Mouse (Mus musculus): Measurements from ENCODE around the gene Mark1. TPM values are rescaled to one million over a fixed set of nuclear protein-coding genes. Genes with fewer than 3 reads are reported as not detected.

Gene Mark1
- total and polyA plus RNA-seq, 2 experiments from 2014 or later = 14.3 to 78.2 TPM

DNA sequence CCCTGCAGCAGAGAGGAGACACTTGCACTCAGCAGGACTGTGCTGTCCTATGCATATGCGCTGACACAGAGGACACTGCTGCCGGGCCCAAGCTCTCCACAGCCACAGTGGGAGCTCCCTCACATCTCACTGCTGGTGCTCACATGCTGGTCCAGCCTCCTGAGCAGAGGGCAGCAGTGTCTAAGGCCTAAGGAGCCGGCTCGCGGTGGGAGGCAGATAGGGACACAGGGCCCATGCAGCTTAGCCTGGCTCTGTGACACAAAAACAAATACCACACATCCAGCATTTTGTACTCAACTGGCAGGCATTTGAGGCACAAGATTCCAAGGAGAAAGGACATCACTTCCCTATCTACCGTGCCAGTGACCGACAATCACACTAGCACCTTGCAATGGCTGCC is 96.5 kb downstream of the Mark1 start:
- Histone ChIP-seq H3K9ac (no peak overlapping the region), H3K27me3 (ENCODE audit: insufficient read depth, low read length) (no peaks in the 10 kb centered on the region), H3K36me3 (ENCODE audit: insufficient read depth) (peaks cover 58% of the 10 kb centered on the region), H3K27ac (ENCODE audit: low read depth, low read length) (no peak overlapping the region), H3K9me3 (ENCODE audit: low read length) (no peaks in the 10 kb centered on the region), H3K4me2 (ENCODE audit: low read depth) (no peak overlapping the region), H3K4me1 (ENCODE audit: insufficient read depth) (peaks cover 8% of the 10 kb centered on the region; the same call in 1 of the 2 replicates), H3K4me3 (ENCODE audit: low read depth, low read length) (no peak overlapping the region)
- DNase-seq (no peak), ATAC-seq (no peak)
- WGBS = 73% methylated on average over 7 of the region's 7 CpGs
- no peak for TF ChIP-seq CTCF (IDR thresholded peaks at IDR 0.05; ENCODE audit: low read depth)

DNA sequence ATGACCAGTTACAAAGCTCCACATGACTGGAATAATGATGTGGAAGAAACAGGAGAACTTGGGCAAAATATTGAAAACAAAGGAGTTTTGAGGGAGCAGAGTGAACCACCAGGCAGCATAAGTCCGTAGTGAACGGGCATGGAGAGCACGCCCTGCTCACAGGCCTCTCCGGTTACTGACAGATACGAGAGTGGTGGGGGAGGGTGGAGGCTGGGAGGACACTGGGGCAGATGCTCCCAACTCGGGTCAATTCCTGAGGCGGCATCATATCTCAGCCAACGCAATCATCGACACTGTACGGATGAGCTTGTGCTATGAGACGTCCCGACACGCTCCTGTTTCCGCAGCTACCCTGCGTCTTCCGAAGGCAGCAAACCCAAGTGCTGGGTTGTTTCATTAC is 102.0 kb downstream of the Mark1 start:
- ATAC-seq (no peak), DNase-seq (no peak)
- Histone ChIP-seq H3K27ac (ENCODE audit: low read depth, low read length) (no peak overlapping the region), H3K27me3 (ENCODE audit: insufficient read depth, low read length) (no peaks in the 10 kb centered on the region), H3K4me2 (ENCODE audit: low read depth) (no peak overlapping the region), H3K9me3 (ENCODE audit: low read length) (no peaks in the 10 kb centered on the region), H3K4me3 (ENCODE audit: low read depth, low read length) (no peak overlapping the region), H3K9ac (no peak overlapping the region), H3K4me1 (ENCODE audit: insufficient read depth) (no peaks in the 10 kb centered on the region), H3K36me3 (ENCODE audit: insufficient read depth) (peaks cover 33% of the 10 kb centered on the region)
- WGBS = 82% methylated on average over 16 of the region's 16 CpGs
- no peak for TF ChIP-seq CTCF (IDR thresholded peaks at IDR 0.05; ENCODE audit: low read depth)

DNA sequence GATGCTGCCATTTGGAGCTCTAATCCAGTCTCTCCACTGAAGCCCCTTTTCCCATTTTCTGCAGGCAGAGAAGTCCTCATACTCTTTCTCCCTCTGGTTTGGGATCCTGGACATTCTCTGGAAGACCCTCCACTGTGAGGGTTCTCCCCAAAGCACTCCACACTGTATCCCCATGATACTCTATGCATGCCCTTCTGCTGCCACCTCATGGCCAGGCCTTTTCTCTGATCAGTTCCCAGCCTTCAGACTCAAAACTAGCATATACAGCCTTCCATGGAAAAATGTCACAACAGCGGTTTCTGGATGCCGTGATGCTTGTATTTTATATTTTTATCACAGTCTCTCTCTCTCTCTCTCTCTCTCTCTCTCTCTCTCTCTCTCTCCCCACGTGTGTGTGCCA is 107.4 kb downstream of the Mark1 start:
- Histone ChIP-seq H3K36me3 (ENCODE audit: insufficient read depth) (peaks cover 4% of the 10 kb centered on the region; the same call in 1 of the 2 replicates), H3K4me1 (ENCODE audit: insufficient read depth) (no peaks in the 10 kb centered on the region), H3K9ac (no peak overlapping the region), H3K9me3 (ENCODE audit: low read length) (no peaks in the 10 kb centered on the region), H3K27me3 (ENCODE audit: insufficient read depth, low read length) (no peaks in the 10 kb centered on the region), H3K27ac (ENCODE audit: low read depth, low read length) (no peak overlapping the region), H3K4me3 (ENCODE audit: low read depth, low read length) (no peak overlapping the region), H3K4me2 (ENCODE audit: low read depth) (no peak overlapping the region)
- DNase-seq (no peak), ATAC-seq (peak; percentile 55)
- peak; percentile 51 for TF ChIP-seq CTCF (IDR thresholded peaks at IDR 0.05; ENCODE audit: low read depth)
- WGBS = 72% methylated on average over 3 of the region's 3 CpGs

DNA sequence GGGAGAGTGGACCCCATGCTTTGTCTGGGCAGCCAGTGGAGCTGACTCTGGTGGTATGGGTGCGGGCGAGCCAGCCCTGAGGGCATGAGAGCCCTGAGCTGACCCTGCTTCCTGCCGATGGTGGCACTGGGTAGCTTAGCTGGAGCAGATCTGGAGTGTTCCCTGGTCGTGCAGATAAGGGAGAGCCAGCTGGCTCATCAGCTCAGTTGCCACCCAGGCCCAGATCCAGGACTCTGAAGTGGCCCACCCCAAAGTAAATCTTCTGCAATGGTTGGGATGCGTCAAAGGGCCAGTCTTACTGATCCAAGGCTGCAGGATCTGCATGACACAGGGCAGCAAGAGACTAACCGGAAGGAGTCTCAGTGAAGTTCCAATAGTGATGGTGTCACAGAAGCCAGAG is 109.9 kb downstream of the Mark1 start:
- H3K9ac ChIP-seq = no peak overlapping the region
- H3K4me3 ChIP-seq (ENCODE audit: low read depth, low read length) = no peak overlapping the region
- H3K27me3 ChIP-seq (ENCODE audit: insufficient read depth, low read length) = no peaks in the 10 kb centered on the region
- TF ChIP-seq CTCF (IDR thresholded peaks at IDR 0.05; ENCODE audit: low read depth) = no peak
- H3K9me3 ChIP-seq (ENCODE audit: low read length) = no peaks in the 10 kb centered on the region
- H3K4me2 ChIP-seq (ENCODE audit: low read depth) = no peak overlapping the region
- H3K27ac ChIP-seq (ENCODE audit: low read depth, low read length) = no peak overlapping the region
- DNase-seq = no peak
- no peaks in the 10 kb centered on the region for H3K36me3 ChIP-seq (ENCODE audit: insufficient read depth)
- ATAC-seq = no peak
- 88% methylated on average over 6 of the region's 6 CpGs for WGBS
- H3K4me1 ChIP-seq (ENCODE audit: insufficient read depth) = no peaks in the 10 kb centered on the region

DNA sequence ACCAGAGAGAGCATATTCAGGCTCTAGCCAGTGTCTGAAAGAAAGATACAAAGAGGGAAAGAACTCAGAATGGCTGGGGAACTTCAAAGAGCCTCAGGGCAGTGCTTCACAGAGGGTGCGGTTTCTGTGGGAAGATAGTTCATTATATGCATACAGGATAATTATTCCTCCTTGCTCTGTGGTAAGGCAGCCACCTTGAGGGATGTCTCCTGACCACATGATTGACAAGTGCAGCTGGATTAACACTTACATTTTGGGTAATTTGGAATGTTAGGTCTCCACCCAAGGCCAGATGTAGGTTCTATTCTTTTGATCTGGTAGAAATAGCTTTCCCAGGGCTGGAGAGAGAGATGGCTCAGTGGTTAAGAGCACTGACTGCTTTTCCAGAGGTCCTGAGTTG is 113.2 kb downstream of the Mark1 start:
- WGBS = 56% methylated on average over 1 of the region's 1 CpGs
- Histone ChIP-seq H3K9ac (no peak overlapping the region), H3K9me3 (ENCODE audit: low read length) (no peaks in the 10 kb centered on the region), H3K4me1 (ENCODE audit: insufficient read depth) (0 out of 2 replicates have a peak, but pooled peaks cover 4% of the 10 kb centered on the region), H3K36me3 (ENCODE audit: insufficient read depth) (no peaks in the 10 kb centered on the region), H3K27me3 (ENCODE audit: insufficient read depth, low read length) (peaks cover 21% of the 10 kb centered on the region), H3K4me2 (ENCODE audit: low read depth) (no peak overlapping the region), H3K4me3 (ENCODE audit: low read depth, low read length) (no peak overlapping the region), H3K27ac (ENCODE audit: low read depth, low read length) (no peak overlapping the region)
- no peak for TF ChIP-seq CTCF (IDR thresholded peaks at IDR 0.05; ENCODE audit: low read depth)
- no peak for ATAC-seq
- DNase-seq = no peak

DNA sequence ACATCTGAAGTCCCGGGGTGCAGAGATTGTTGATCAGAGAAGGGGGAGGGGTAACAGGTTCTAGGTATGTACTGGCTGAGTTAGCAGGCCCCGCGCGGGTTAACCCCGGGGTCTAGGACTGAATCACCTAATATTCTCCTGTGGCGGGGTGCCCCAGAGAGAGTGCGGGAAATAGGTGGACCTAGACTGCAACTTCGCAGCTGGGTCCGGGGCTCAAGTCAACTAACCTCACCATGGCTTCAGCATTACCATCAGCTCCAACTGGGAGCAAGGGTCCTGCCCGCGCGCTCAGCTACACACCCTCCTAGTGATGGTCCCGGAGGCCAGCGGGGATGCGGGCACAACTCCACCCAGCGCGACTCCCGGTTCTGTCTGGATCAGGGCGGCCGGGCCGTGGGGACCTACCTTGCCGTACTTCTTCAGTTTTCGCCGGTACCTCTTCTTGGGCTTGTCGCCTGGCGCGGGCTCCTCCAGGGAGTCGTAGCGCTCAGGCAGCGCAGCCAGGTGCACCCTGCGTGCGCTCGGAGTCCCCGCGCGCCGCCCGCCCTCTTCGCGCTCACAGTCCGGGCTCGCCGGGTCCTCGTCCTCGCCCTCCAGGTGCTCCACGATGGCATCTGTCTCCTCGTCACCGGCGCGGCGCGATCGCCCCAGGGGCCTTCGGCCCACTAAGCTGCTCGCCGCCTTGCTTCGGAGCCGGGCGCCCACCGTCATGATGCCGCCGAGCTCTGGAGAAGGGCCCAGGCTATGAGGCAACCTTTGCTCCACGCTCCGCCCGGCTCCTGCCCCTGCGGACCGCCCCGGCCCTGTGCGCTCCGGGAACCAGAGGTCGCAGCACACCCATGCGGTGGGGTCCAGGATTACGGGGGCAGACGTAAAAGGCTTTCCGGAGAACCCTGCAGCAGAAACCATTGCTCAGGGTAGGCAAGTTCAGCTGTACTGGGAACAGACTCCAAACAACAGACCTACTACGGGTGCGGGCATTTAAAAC is 116.8 kb downstream of the Mark1 start, which contains the start of gene C130074G19Rik:
Gene C130074G19Rik, minus strand, starts transcription at position 938 of the 988 bp plus-strand sequence.
- ATAC-seq (peak; percentile 75), DNase-seq (no peak)
- H3K4me3 ChIP-seq (ENCODE audit: low read depth, low read length) = peak within 1 kb of the TSS; percentile 45
- H3K4me2 ChIP-seq (ENCODE audit: low read depth) = peak within 1 kb of the TSS; percentile 81
- no peaks in the 10 kb centered on the region for H3K36me3 ChIP-seq (ENCODE audit: insufficient read depth)
- peak within 1 kb of the TSS; percentile 44 for H3K9ac ChIP-seq
- no peaks in the 10 kb centered on the region for H3K9me3 ChIP-seq (ENCODE audit: low read length)
- no peak within 1 kb of the TSS for H3K27ac ChIP-seq (ENCODE audit: low read depth, low read length)
- TF ChIP-seq CTCF (IDR thresholded peaks at IDR 0.05; ENCODE audit: low read depth) = peak; percentile 53
- 0 out of 2 replicates have a peak, but pooled peaks cover 4% of the 10 kb centered on the region for H3K4me1 ChIP-seq (ENCODE audit: insufficient read depth)
- H3K27me3 ChIP-seq (ENCODE audit: insufficient read depth, low read length) = peaks cover 21% of the 10 kb centered on the region
- WGBS = 4% methylated on average over 77 of the region's 77 CpGs

DNA sequence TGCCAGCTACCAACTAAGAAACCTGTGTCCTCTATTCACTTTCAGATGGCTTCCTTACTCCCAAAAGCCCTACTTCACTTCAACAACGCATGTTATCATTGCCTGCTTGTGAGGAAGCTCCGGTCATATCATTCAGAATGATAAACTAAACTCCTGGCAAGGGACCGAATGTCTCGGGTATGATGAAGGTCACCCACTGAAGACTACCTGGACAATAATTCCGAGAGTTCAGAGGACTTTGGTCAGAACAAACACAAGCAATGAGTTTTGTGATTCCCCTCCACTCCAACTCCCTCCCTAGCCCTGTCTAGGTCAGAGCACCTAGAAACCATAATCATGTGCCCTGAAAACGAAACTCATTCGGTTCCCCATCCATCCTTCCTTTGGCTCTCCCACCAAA is 117.5 kb downstream of the Mark1 start:
- no peaks in the 10 kb centered on the region for H3K9me3 ChIP-seq (ENCODE audit: low read length)
- H3K4me3 ChIP-seq (ENCODE audit: low read depth, low read length) = peak overlapping the region; percentile 45; the same call in 1 of the 2 replicates
- DNase-seq (no peak), ATAC-seq (no peak)
- H3K4me2 ChIP-seq (ENCODE audit: low read depth) = 0 out of 2 replicates have a peak overlapping the region, but pooled peaks have one; percentile 81
- WGBS = 70% methylated on average over 7 of the region's 7 CpGs
- no peak overlapping the region for H3K9ac ChIP-seq
- H3K27me3 ChIP-seq (ENCODE audit: insufficient read depth, low read length) = peaks cover 21% of the 10 kb centered on the region
- H3K36me3 ChIP-seq (ENCODE audit: insufficient read depth) = no peaks in the 10 kb centered on the region
- no peak for TF ChIP-seq CTCF (IDR thresholded peaks at IDR 0.05; ENCODE audit: low read depth)
- no peak overlapping the region for H3K27ac ChIP-seq (ENCODE audit: low read depth, low read length)
- 0 out of 2 replicates have a peak, but pooled peaks cover 4% of the 10 kb centered on the region for H3K4me1 ChIP-seq (ENCODE audit: insufficient read depth)
